Mouse (Mus musculus): ENCODE measurements around the gene Gm16434. TPM values are rescaled to one million over a fixed set of nuclear protein-coding genes. Genes with fewer than 3 reads are reported as not detected.
A peak's percentile ranks its signal among the peaks of the same experiment; 100 is the strongest.
"Not testable (repeated sequence)": the region's sequence is repeated elsewhere in the genome, so short reads cannot be mapped to it uniquely, and the experiment has no call there.

Gm16434 gene
- not detected in 2 replicates for polyA plus RNA-seq (2015; fragmentation: Nextera tagmentation; extraction: Ambion mirVana)

DNA sequence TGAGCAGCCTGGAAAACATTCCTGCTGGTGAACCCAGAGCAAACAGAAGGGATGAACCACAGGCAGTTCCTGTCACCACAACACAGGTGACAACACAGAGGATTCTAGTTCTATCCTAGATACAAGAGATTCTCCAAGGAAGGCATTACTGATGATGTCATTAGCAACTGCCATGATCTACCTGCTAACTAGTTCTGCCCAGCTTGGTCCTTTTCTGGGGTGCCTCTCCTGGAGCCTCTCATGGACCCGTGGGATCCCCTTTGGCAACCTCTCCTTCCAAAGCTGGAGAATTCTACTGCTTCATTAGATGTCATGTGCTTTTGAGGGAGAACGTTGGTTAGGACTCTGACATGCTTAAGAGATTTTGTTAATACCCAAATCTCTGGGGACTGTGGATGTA lies at the start of gene Gm16434:
TSS of gene Gm16434 (minus strand) at position 101 of the 400 bp plus-strand sequence.
- H3K4me3 ChIP-seq; ATAC-seq (ENCODE audit: low FRiP score); H3K4me2 ChIP-seq; H3K27me3 ChIP-seq; H3K9me3 ChIP-seq; H3K36me3 ChIP-seq; H3K4me1 ChIP-seq (replicated peaks); H3K27ac ChIP-seq; H3K9ac ChIP-seq: not testable (repeated sequence)
- no CpG with 5 or more reads among the region's 2 CpGs for WGBS

DNA sequence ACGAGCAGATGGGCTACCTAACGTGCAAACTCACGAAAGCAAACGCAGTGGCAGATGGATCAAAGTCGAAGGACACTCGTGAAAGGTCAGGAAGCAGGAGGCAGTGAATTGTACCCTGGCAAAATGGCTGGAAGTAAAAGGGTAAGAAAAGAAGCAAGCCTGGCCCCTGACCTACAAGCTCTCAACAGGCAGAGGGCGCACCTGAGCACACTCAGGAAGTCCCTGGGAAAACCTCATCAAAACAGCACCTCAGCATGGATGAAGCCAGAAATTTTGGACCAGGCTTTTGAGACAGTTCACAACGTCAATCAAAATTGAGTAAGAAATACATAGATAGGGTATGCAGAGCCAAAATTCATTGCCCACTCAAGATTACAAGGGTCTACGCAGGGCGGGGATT lies 49.2 kb upstream of the Gm16434 start:
- H3K9me3 ChIP-seq; H3K9ac ChIP-seq; H3K36me3 ChIP-seq; H3K4me2 ChIP-seq; H3K4me1 ChIP-seq (replicated peaks); H3K27me3 ChIP-seq; ATAC-seq (ENCODE audit: low FRiP score); H3K4me3 ChIP-seq; H3K27ac ChIP-seq: not testable (repeated sequence)
- under 1% methylated on average over 7 of the region's 10 CpGs for WGBS

DNA sequence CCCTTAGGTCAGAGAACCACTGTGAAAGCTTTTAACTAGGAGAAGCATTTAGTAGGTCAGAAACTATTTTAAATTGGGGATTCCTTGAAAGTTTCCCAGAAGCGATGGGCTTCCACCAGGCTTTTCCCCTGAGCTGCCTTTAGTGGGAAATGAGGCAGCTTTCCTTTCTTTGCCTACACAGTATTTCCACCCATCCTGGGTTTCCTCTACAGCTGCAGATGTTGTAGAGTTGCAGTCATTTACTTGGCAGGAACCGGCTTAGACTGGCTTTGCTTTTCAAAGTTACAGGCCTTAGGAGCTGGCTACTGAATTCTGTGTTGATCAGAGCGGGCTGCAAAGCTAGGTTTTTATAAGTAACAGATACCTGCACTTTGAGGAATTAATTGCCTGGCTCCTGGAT lies 5.7 kb upstream of the Gm16434 start:
- H3K27me3 ChIP-seq; H3K4me1 ChIP-seq (replicated peaks); H3K9ac ChIP-seq; ATAC-seq (ENCODE audit: low FRiP score); H3K36me3 ChIP-seq; H3K27ac ChIP-seq; H3K9me3 ChIP-seq; H3K4me3 ChIP-seq; H3K4me2 ChIP-seq: not testable (repeated sequence)
- WGBS: 89% methylated on average over 2 of the region's 3 CpGs

DNA sequence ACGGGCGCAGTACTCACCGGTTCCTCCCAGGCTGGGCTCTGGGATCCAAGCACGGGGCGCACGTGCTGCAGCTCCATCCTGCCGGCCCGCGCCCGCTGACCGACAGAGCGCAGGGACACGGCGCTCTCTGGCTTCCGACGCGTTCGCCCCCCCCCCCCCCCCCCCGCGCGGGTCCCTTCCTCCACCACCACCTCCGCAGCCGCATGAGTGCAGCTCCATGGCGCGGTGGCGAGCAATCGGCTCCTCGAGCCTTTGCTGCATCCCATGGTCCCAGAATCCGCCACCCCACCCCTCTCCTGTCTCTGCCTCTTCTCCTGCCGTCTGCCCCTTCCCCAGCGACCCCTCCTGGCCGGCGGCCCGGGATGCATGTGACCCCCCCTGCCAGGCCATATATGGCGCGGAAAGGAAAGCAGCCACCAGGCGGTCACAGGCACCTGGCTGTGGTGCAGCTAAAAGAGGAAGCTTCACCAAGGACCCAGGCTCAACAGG lies 19.8 kb downstream of the Gm16434 start, which contains the start of gene Gm3512:
TSS of gene Gm3512 (minus strand) at position 51 of the 489 bp plus-strand sequence.
- H3K27me3 ChIP-seq; H3K36me3 ChIP-seq; H3K4me2 ChIP-seq; H3K27ac ChIP-seq; H3K4me1 ChIP-seq (replicated peaks); H3K9ac ChIP-seq; H3K9me3 ChIP-seq; H3K4me3 ChIP-seq: not testable (repeated sequence)
- ATAC-seq (ENCODE audit: low FRiP score): peak; percentile 77; the same call in 1 of the 2 replicates
- no CpG with 5 or more reads among the region's 37 CpGs for WGBS

Other genes starting within 250 kb of the Gm16434 start
- not detected in 2 replicates for gene Gm6356, start 220.7 kb downstream of the Gm16434 start, polyA plus RNA-seq (2015; fragmentation: Nextera tagmentation; extraction: Ambion mirVana)
- gene Gm10406, start 167.1 kb downstream of the Gm16434 start, polyA plus RNA-seq (2015; fragmentation: Nextera tagmentation; extraction: Ambion mirVana): 3.9 and 5.3 TPM in 2 replicates
- gene Gm3685, start 149.6 kb downstream of the Gm16434 start, polyA plus RNA-seq (2015; fragmentation: Nextera tagmentation; extraction: Ambion mirVana): not detected in 2 replicates
- 6.3 and 7.1 TPM in 2 replicates for gene Gm3696, start 93.9 kb downstream of the Gm16434 start, polyA plus RNA-seq (2015; fragmentation: Nextera tagmentation; extraction: Ambion mirVana)
- not detected in 2 replicates for gene Gm6676, start 69.1 kb downstream of the Gm16434 start, polyA plus RNA-seq (2015; fragmentation: Nextera tagmentation; extraction: Ambion mirVana)
- 10.1 and 10.2 TPM in 2 replicates for gene Gm3512, start 20.0 kb downstream of the Gm16434 start, polyA plus RNA-seq (2015; fragmentation: Nextera tagmentation; extraction: Ambion mirVana)
- not detected in 2 replicates for gene Gm3727, start 70.2 kb upstream of the Gm16434 start, polyA plus RNA-seq (2015; fragmentation: Nextera tagmentation; extraction: Ambion mirVana)
- gene Gm3739, start 120.5 kb upstream of the Gm16434 start, polyA plus RNA-seq (2015; fragmentation: Nextera tagmentation; extraction: Ambion mirVana): 5.4 and 5.5 TPM in 2 replicates
- not detected in 2 replicates for gene Gm5797, start 137.9 kb upstream of the Gm16434 start, polyA plus RNA-seq (2015; fragmentation: Nextera tagmentation; extraction: Ambion mirVana)
- gene Gm8374, start 170.6 kb upstream of the Gm16434 start, polyA plus RNA-seq (2015; fragmentation: Nextera tagmentation; extraction: Ambion mirVana): not detected in 2 replicates

All from hindbrain, embryonic 13.5 days (tissue).